Mouse (Mus musculus): ENCODE data around the gene Sp140.
A peak's percentile ranks its signal among the peaks of the same experiment; 100 is the strongest.
"Not testable (repeated sequence)": the region's sequence is repeated elsewhere in the genome, so short reads cannot be mapped to it uniquely, and the experiment has no call there.

The Sp140 gene

GRCm38 (mm10) chr1:85600078-85600477 lies at the start of gene Sp140:
TSS of gene Sp140 (plus strand) at chr1:85600378.
- DNase-seq (ENCODE audit: low read depth, low spot score), result not testable (repeated sequence)

DNA sequence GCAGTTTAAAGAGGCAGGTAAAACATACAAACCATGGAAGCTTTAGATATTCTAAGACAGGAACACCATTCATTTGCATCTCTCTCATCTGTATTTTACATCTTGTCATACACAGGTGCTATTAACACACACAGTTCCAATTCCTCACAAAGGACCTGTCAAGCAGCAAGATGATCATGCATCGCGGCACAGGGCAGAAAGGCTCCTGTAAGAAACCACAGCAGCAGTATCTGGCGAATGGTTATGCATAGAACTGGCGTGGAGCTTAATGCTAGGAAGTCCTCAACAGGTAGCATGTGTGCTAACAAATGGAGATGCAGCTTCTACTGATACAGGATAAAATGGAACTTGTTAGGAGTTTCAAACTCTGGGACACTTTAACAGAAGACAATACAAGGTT lies 44.9 kb upstream of the Sp140 start:
- DNase-seq (ENCODE audit: low read depth, low spot score), result not testable (repeated sequence)

DNA sequence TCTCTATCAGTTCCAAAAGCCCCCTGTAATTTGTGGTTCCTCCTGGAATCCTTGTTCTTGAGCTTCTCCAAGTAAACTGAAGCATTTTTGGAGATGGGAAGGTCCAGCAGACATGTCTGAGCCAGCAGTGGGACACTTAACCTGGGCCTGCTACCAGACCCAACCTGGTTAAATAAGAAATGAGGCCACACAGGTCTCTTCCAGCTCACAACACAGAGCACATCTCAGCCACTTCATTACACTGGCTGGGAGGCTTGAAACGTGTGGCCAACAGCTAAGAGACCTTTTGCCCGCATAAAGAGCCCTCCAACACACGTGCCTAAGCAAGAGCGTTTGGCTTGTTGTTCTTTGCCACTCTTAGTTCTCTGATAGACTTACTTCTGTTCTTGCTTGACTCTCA lies 26.6 kb upstream of the Sp140 start:
- DNase-seq (ENCODE audit: low read depth, low spot score), result not testable (repeated sequence)

GRCm38 (mm10) chr1:85575376-85575775 lies 24.8 kb upstream of the Sp140 start, which contains the start of gene G530012D18Rik:
TSS of gene G530012D18Rik (plus strand) at chr1:85575676.
- DNase-seq (ENCODE audit: low read depth, low spot score), result not testable (repeated sequence)

DNA sequence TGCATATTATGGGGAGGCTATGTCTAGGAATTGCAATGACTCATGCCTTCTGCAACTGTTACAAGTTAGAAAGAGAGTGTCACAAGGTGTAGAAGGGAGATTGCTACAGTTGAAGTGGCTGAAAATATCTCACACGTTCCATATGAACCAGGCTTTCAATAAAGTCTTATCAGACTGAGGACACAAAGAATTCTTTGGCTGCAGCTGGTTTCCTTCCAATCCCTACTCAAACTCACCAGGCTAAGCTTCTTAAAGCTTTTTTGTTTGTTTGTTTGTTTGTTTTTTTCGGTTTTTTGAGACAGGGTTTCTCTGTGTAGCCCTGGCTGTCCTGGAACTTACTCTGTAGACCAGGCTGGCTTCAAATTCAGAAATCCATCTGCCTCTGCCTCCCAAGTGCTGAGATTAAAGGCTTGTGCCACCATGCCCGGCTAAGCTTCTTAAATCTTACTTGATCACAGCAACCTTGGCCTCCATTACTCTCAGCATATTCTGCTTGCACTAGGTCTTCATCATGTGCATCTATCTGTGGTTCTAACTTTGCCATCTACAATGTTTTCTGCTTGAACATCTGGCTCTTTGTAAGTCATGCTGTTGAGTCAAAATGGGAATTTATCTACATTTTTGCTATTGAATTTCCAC lies 21.7 kb upstream of the Sp140 start:
- not testable (repeated sequence) for DNase-seq (ENCODE audit: low read depth, low spot score)

DNA sequence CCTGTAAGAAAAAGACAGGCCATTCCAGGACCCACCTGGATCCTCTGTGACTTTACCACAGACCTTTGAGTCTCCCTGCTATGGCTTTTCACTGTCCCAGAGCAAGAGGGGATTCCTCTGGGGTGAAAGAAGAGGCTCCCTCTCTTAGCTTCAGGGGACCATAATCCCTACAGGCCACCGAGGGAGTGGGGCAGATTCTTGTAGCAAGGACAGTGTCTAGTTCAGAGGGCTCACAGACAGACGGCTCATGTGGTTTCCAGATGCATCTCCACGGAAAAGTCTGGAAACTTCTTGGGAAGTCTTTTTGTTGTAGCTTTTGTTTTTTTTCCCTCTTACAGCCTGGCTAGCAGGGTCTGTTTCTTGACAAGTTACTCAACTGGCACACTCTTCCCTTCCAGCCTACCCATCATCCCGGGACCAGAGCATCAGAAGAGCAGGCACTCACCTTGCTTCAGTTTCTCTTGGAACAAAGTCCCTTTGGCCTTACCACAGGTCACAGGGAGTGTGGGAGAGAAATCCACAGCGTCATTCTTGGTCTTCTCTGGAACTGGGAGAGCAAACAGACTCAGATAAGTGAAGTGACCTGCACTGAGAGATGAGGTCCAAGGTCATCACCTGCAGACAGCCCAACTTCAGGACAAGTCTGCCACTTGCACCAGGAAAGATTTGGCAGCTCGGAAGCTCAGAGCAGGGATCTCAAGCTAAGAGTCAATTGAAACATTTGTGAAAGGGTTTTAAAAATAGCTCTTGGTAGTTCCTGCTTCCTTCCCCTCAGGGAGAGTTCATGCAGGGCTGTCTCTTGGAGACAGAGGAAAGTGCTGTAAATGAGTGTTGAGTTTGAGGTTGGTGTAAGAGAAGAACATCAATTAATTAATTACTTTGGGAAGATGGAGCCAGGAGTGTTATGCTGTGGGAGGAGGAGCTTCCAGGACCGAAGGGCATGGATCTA lies 20.7 kb upstream of the Sp140 start:
- DNase-seq (ENCODE audit: low read depth, low spot score), result not testable (repeated sequence)

DNA sequence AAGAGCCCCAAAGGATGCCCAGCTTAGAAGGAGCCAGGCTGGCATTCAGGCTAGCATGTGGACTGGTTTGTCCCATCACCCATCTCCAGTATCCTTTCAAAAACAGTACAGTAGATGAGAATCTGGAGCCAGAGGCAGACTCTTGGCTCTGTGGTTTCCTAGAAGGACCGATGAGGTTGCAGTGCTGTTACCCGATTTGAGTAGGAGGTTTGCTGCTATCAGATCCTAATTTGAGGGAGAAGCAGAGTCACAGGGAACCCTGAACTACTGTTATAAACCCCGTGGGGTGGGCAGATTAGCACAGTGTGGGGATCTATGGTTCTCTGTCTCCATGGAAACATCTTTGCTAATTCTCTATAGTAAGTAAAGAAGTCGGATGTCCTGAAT lies 20.0 kb upstream of the Sp140 start:
- DNase-seq (ENCODE audit: low read depth, low spot score), result not testable (repeated sequence)

DNA sequence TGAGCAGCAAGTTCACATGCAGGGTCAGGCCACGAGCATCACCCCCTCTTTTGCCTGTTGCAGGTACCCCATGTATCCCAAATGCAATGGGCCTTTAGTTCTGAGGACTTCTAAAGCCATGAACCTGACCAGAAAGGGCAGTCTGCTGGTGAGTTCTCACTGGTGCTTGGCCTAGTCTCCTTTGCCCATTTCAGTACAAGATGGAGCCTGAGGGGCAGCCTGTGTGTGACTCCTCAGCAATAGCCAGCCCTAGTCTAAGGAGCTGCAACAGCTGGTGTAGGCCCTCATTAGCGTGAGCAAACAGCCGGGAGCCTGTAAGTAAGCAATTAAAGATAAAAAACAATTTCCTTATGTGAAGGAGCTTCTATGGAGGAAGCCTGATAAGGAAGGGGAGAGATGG lies 19.6 kb upstream of the Sp140 start:
- not testable (repeated sequence) for DNase-seq (ENCODE audit: low read depth, low spot score)

DNA sequence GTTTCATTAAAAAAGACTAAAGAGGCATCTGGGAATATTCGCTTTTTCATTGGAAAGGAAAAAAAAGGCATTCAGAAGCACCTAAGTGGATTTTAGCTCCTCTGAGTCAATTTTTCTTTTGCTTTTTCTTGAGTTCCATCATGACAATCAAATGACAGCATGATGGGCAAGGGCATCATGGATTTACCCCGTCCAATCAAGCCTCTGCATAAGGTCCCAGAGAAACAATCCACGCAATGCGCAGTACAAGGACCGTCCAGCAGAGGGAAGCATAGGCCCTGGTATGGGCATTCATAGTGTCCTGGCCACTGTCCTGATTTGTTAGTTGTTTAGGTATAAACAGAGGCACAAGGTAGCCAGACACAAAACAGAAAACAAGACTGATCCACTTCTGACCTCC lies 18.7 kb upstream of the Sp140 start:
- DNase-seq (ENCODE audit: low read depth, low spot score), result peak; percentile 13

DNA sequence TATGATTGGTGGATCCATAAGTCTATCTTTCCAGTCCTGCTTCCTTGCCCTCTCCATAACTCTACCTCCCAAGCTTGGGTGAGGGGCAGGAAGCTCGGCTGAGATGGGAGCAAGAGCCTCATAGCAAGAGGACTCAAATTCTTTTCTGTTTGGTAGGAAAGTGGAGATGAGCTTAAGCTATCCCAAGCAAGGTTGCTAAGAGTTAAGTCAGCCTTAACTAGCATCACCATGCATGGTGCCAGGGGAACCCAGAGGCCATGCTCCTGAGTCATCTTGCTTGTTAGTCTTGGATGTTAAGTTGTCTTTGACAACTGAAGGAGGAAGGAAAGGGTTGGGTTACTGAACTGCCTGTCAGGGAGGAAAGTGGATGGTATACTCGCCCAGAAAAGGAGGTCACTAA lies 11.5 kb upstream of the Sp140 start:
- not testable (repeated sequence) for DNase-seq (ENCODE audit: low read depth, low spot score)

- DNase-seq (ENCODE audit: low read depth, low spot score), result not testable (repeated sequence)
These were observed 7.7 kb upstream of the Sp140 start for GRCm38 (mm10) chr1:85592526-85592925.

GRCm38 (mm10) chr1:85598271-85599012 lies 1.7 kb upstream of the Sp140 start, which contains the start of gene Sp110:
TSS of gene Sp110 (minus strand) at chr1:85598817.
- DNase-seq (ENCODE audit: low read depth, low spot score), result not testable (repeated sequence)

DNA sequence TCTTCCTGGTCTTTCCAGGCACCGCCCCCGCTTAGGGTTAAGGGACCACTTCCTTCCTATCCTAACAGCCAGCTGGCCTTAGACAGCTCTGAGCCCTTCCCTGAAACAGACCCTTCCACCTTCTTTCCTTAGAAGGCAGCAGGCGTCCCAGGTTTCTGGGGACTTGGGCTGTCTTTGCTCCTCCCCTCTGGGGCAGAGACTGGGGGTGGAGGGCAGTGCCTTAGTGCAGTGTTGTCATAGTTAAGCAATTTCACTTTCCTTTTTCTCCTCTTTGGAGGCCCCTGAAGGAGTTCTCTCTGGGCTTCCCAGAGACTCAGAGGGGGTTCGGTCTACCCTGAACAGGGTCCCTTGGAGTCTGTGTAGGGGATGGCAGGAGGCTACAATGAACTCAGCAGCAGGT lies 616 bp downstream of the Sp140 start:
- not testable (repeated sequence) for DNase-seq (ENCODE audit: low read depth, low spot score)

GRCm38 (mm10) chr1:85604341-85604740 lies 4.2 kb downstream of the Sp140 start:
- not testable (repeated sequence) for DNase-seq (ENCODE audit: low read depth, low spot score)

DNA sequence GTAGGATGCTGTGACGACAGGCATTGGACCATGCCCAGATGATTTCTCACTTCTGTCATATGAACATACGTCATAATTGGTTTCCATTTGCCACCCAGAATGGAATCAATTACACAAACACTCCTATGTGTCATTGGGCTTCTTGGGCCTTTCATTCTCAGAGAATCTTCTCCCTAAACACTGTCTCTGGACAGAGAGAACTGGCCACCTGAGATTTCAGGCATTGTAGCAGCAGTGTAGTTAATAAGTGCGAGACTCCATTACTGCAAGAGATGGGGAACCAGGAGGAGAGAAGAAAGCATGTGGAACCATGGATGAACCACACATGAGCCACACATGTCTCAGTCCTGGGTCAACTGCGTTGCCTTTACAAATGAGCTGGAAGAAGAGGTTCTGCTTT lies 8.2 kb downstream of the Sp140 start:
- DNase-seq (ENCODE audit: low read depth, low spot score), result not testable (repeated sequence)

DNA sequence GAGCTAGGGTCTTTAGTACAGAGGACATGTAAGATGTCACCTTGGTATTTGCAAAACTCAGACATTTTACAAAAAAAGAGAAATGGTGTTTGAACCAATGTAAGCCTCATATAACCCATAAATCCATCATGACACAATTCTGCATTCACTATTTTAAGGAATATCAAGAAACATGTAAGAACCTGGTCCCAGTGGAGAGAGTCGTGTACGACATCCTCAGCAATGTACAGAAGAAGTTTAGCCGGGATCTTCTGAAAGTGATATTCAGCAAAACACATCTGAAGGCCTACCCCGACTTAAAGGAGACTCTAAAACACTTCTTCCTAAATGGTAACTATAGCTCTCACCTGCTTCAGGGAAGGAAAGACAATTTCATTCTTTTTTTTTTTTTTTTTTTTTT lies 10.4 kb downstream of the Sp140 start:
- DNase-seq (ENCODE audit: low read depth, low spot score), result not testable (repeated sequence)

- DNase-seq (ENCODE audit: low read depth, low spot score), result not testable (repeated sequence)
These were observed 14.9 kb downstream of the Sp140 start for GRCm38 (mm10) chr1:85615096-85615495.

- not testable (repeated sequence) for DNase-seq (ENCODE audit: low read depth, low spot score)
These were observed 15.6 kb downstream of the Sp140 start for GRCm38 (mm10) chr1:85615819-85616218.

DNA sequence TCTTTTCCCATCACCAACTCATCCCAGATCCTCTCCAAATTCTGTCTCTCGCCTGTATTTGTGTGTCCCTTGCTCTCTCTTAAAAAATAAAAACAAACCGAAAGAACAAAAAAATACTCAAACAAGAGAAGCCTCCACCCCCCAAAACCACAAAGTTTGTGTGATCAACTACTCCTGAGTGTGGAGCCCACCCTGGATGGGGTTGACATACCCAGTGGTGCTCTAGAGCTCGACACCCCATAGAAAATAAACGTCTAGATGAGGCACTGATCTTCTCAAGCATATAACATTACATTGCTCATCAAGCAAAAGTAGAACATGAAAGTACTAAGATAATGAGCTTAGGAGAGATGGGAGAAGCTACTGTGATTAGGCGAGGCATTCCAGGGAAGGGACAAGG lies 17.0 kb downstream of the Sp140 start:
- not testable (repeated sequence) for DNase-seq (ENCODE audit: low read depth, low spot score)

- DNase-seq (ENCODE audit: low read depth, low spot score), result not testable (repeated sequence)
These were observed 18.5 kb downstream of the Sp140 start for GRCm38 (mm10) chr1:85618689-85619088.

DNA sequence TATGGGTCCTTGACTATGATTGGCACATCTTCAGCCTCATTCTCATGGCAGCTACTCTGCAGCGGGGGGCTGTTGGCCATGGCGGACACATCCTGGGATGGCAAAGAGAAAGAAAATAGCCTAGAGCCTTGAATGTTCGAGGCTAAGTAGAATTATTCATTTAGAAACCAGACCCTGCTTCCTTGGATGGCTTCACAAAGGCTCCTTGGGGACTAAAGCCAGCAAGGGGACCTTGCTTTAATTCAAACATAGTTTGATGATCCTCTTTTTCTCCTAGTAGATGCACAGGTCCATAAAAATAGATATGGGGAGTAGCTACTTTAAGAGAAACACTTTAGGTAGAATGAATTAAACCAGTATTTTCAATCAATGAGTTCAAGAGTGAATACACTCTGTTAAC lies 36.8 kb downstream of the Sp140 start:
- DNase-seq (ENCODE audit: low read depth, low spot score), result not testable (repeated sequence)

GRCm38 (mm10) chr1:85638144-85638543 lies 38.0 kb downstream of the Sp140 start:
- not testable (repeated sequence) for DNase-seq (ENCODE audit: low read depth, low spot score)
